Mouse (Mus musculus) hindbrain, embryonic 13.5 days (tissue): Measurements from ENCODE around the gene Hs6st3. TPM values are rescaled to one million over a fixed set of nuclear protein-coding genes. Genes with fewer than 3 reads are reported as not detected.
A peak's percentile ranks its signal among the peaks of the same experiment; 100 is the strongest.

Experiments
- ATAC-seq: fragments of 200-750 bp; cut with Nextera tagmentation; 2 replicates; pipeline ENCODE4 v1.8.0; 2017; ENCODE audit warnings: moderate TSS enrichment; ENCODE audit not compliant: low FRiP score
- H3K27ac ChIP-seq: fragments of 300-500 bp; sonication (generic); 2 replicates; pipeline ENCODE4 v1.5.1; 2015; ENCODE audit warnings: inconsistent platforms, mild to moderate bottlenecking, moderate library complexity
- H3K27me3 ChIP-seq: fragments of 300-500 bp; sonication (generic); 2 replicates; pipeline ENCODE4 v1.6.1; 2015; ENCODE audit warnings: mild to moderate bottlenecking, inconsistent platforms
- H3K36me3 ChIP-seq: fragments of 300-500 bp; sonication (generic); 2 replicates; pipeline ENCODE4 v1.6.1; 2015; ENCODE audit warnings: mild to moderate bottlenecking, inconsistent platforms
- H3K4me1 ChIP-seq: fragments of 300-500 bp; sonication (generic); replicated peaks from 2 replicates; pipeline ENCODE4 v1.6.1; 2015; ENCODE audit warnings: inconsistent platforms
- H3K4me2 ChIP-seq: fragments of 300-500 bp; sonication (generic); 2 replicates; pipeline ENCODE4 v1.6.1; 2015; ENCODE audit warnings: inconsistent platforms, mild to moderate bottlenecking, moderate library complexity
- H3K4me3 ChIP-seq: fragments of 300-500 bp; sonication (generic); 2 replicates; pipeline ENCODE4 v1.5.1; 2015; ENCODE audit warnings: mild to moderate bottlenecking, inconsistent platforms
- H3K9ac ChIP-seq: fragments of 300-500 bp; sonication (generic); 2 replicates; pipeline ENCODE4 v1.6.1; 2015; ENCODE audit warnings: mild to moderate bottlenecking, inconsistent platforms
- H3K9me3 ChIP-seq: fragments of 300-500 bp; sonication (generic); 2 replicates; pipeline ENCODE4 v1.6.1; 2016; ENCODE audit warnings: inconsistent platforms
- WGBS: fragments of 180-500 bp; shearing (Covaris S2); methylation state at CpG from one replicate; pipeline ENCODE4 v1.1.7; 2015; 5-methylcytosine and 5-hydroxymethylcytosine counted together
- polyA plus RNA-seq: library from polyadenylated mRNA; unstranded; fragments of >200 nt; fragmentation: Nextera tagmentation; extraction: Ambion mirVana; gene quantifications from 2 replicates; pipeline ENCODE4 v1.2.1, GENCODE M21; 2015

The Hs6st3 gene
- polyA plus RNA-seq, 1 experiment from 2014 or later: 1.9 TPM

DNA sequence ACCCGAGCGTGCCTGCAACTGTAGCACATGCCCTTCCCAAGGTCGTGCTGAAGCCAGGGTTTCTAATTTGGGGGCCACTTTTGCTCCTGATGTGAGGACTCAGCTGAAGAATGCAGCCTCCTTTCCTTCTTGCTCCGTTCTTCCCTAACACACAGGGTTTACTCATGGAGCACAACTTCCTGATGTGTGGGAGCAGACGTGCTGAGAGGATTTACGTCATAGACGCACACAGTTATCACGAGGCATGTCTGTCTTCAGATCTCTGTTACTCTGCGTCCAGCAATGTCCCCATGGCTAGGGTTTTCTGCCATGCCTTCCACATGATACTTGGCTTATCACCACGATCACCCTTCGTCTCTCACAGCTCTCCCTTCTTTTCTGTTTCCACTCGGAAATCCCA, 709.4 kb downstream of the Hs6st3 start:
- no peak for ATAC-seq
- Histone ChIP-seq H3K27ac (no peak overlapping the region), H3K4me2 (no peak overlapping the region), H3K4me3 (no peak overlapping the region), H3K9ac (no peak overlapping the region), H3K4me1 (peaks cover 6% of the 10 kb centered on the region), H3K27me3 (peaks cover 6% of the 10 kb centered on the region; the same call in 1 of the 2 replicates), H3K9me3 (no peaks in the 10 kb centered on the region), H3K36me3 (no peaks in the 10 kb centered on the region)
- 84% methylated on average over 12 of the region's 12 CpGs for WGBS

DNA sequence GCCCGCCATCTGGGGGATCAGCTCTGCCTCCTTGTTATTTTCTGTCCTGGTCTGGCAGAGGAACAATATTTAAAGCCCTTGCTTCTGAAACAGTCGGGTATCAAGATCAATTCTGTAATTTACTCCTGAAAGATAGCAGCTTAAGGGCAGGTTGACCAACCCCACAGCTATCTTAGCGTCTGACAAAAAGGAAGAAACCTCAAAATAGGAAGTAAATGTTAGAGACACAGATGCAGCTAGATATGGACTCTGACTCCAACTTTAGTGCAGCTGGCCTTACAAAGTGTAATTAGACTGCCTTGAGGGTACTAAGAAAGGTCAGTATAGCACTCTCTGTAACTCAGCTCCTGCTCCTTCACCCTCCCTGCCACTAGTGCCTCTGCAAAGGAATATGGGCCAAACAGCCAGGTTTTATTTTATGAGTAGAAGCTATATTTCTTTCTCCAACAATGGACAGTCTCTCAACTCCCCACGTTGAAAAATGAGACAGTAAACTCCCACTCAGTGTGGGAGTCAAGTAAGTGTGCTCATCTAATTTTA, 710.7 kb downstream of the Hs6st3 start:
- 76% methylated on average over 4 of the region's 4 CpGs for WGBS
- H3K9ac ChIP-seq: no peak overlapping the region
- no peaks in the 10 kb centered on the region for H3K36me3 ChIP-seq
- H3K9me3 ChIP-seq: no peaks in the 10 kb centered on the region
- peaks cover 12% of the 10 kb centered on the region for H3K4me1 ChIP-seq
- no peak overlapping the region for H3K4me2 ChIP-seq
- ATAC-seq: no peak
- no peak overlapping the region for H3K4me3 ChIP-seq
- no peak overlapping the region for H3K27ac ChIP-seq
- peaks cover 6% of the 10 kb centered on the region; the same call in 1 of the 2 replicates for H3K27me3 ChIP-seq

DNA sequence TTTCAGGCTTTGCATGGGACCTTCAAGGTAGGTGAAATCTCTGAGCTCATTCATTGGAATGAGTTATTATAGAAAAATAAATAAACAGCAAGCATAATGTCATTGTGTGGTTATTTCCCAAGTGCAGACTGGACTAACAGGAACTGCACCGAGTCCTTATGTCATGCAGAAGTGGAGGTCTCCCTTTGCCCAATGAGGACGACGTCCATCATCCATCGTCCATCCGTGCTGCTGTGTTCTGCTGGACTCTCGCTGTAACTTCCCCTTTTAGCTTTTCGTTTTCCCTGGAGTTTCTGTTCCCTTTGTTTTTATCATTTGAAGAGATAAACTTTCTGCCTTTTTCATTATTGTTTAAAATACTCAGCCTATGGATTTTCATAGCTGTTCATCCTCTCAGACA, 711.2 kb downstream of the Hs6st3 start:
- Histone ChIP-seq H3K9me3 (no peaks in the 10 kb centered on the region), H3K4me3 (no peak overlapping the region), H3K4me1 (peaks cover 15% of the 10 kb centered on the region), H3K9ac (no peak overlapping the region), H3K27me3 (peaks cover 6% of the 10 kb centered on the region; the same call in 1 of the 2 replicates), H3K27ac (no peak overlapping the region), H3K4me2 (no peak overlapping the region), H3K36me3 (no peaks in the 10 kb centered on the region)
- WGBS: 89% methylated on average over 7 of the region's 7 CpGs
- no peak for ATAC-seq

DNA sequence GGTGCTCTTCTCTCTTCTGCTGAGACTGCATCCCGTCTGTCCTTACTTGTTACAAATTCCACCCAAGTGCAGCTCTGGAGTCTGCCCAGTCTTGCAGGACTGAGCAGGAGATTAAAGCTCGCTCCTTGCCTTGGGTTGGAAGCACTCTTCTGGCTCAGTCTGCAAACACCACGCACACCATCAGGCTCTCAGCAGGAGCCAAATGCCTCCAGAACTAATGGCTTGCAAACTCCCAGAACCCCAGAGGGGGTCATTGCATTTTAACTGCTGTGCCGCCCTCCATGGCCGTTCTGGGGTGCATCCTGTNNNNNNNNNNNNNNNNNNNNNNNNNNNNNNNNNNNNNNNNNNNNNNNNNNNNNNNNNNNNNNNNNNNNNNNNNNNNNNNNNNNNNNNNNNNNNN, 714.0 kb downstream of the Hs6st3 start:
- Histone ChIP-seq H3K36me3 (no peaks in the 10 kb centered on the region), H3K4me1 (peaks cover 27% of the 10 kb centered on the region), H3K27me3 (peaks cover 9% of the 10 kb centered on the region; the same call in 1 of the 2 replicates), H3K4me3 (no peak overlapping the region), H3K27ac (peak overlapping the region; percentile 40; the same call in 1 of the 2 replicates), H3K4me2 (peak overlapping the region; percentile 25), H3K9ac (no peak overlapping the region), H3K9me3 (no peaks in the 10 kb centered on the region)
- 7% methylated on average over 5 of the region's 5 CpGs for WGBS
- ATAC-seq: 0 out of 2 replicates have a peak, but pooled peaks have one; percentile 57

DNA sequence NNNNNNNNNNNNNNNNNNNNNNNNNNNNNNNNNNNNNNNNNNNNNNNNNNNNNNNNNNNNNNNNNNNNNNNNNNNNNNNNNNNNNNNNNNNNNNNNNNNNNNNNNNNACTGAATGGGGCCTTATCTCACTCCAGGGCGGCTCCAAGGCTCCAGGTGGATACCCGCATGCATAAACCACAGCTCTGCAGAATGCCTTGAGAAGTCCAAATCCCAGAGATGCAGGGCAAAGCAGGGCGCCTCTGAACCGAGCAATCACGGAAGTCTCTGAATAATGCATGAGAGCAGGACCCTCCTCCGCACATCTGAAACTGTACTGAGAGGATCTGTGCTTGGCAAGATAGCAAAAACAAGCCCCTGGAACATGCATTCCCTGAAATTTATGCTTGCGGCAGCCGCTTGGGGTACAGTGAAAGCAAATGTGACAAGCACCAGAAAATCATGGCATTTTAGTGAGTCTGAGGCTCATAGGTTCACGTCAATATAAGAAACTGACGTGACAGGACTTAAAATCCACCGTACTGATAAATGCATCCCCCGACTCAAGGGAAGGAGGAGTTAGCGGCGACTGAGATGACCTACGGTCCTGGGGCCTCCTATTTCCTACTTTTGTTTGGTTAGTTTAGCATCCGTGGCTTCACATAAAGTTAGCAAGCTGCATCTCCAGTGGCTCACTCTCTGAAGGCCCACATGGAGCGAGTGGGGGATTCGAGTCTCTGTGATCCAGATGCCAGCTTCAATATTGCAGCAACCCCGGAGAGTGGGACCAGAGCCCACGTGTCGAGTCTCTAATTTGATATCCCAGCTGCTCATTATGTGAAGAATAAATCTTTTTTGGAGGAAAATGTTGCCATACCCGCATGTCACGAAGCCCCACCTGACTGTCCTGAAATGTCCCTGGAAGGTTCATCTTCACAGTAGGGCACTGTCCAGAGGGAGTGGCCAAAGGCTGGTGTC, 719.5 kb downstream of the Hs6st3 start:
- Histone ChIP-seq H3K9ac (peak overlapping the region; percentile 56), H3K4me2 (peak overlapping the region; percentile 43), H3K4me3 (peak overlapping the region; percentile 15; the same call in 1 of the 2 replicates), H3K4me1 (peaks cover 31% of the 10 kb centered on the region), H3K27me3 (0 out of 2 replicates have a peak, but pooled peaks cover 4% of the 10 kb centered on the region), H3K27ac (peak overlapping the region; percentile 79), H3K36me3 (no peaks in the 10 kb centered on the region), H3K9me3 (no peaks in the 10 kb centered on the region)
- peak; percentile 87 for ATAC-seq
- 50% methylated on average over 23 of the region's 23 CpGs for WGBS

DNA sequence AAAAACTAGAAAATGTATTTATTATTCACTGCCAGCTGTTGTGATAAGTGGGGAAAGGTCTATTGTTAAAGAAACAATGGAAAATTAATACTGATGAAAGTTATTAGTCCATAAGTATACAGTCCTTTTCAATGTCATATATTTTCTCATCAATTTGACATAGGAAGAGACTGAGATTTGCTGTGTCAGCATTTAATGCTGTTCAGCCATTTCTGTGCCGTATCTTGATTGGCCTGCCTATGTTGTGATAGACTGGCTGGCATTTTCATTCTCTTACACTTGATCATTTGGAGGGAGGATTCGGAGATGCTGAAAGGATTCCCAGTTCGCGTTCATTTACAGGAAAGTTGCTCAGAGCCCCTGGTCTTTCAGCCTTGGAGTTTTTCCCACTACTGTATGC, 735.5 kb downstream of the Hs6st3 start:
- no peaks in the 10 kb centered on the region for H3K9me3 ChIP-seq
- no peak overlapping the region for H3K27ac ChIP-seq
- H3K4me2 ChIP-seq: no peak overlapping the region
- WGBS: 86% methylated on average over 4 of the region's 4 CpGs
- ATAC-seq: no peak
- H3K36me3 ChIP-seq: no peaks in the 10 kb centered on the region
- no peaks in the 10 kb centered on the region for H3K4me1 ChIP-seq
- H3K4me3 ChIP-seq: no peak overlapping the region
- H3K9ac ChIP-seq: no peak overlapping the region
- H3K27me3 ChIP-seq: no peaks in the 10 kb centered on the region

DNA sequence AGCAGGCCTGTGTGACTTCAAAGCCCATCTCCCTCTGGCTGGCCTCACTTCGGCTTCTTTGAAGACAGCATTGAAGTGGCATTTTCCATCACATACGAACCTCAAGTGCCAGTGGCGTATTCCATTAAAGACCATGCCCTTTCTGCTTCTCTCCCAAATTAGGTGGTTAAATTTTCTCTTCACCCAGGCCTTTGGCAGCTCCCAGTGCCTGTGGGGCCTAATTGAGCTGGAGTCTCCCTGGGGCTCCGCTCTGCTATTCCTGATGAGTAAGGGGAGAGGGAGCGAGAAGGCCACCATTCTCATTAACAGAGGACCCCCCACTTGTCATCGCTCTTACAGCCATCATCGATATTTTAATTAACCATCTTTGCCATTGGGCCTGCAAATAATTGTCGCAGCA, 754.8 kb downstream of the Hs6st3 start:
- 81% methylated on average over 8 of the region's 8 CpGs for WGBS
- Histone ChIP-seq H3K4me2 (no peak overlapping the region), H3K9me3 (no peaks in the 10 kb centered on the region), H3K27me3 (no peaks in the 10 kb centered on the region), H3K36me3 (no peaks in the 10 kb centered on the region), H3K9ac (no peak overlapping the region), H3K4me1 (peaks cover 4% of the 10 kb centered on the region; the same call in 1 of the 2 replicates), H3K4me3 (no peak overlapping the region), H3K27ac (0 out of 2 replicates have a peak overlapping the region, but pooled peaks have one; percentile 13)
- ATAC-seq: no peak

DNA sequence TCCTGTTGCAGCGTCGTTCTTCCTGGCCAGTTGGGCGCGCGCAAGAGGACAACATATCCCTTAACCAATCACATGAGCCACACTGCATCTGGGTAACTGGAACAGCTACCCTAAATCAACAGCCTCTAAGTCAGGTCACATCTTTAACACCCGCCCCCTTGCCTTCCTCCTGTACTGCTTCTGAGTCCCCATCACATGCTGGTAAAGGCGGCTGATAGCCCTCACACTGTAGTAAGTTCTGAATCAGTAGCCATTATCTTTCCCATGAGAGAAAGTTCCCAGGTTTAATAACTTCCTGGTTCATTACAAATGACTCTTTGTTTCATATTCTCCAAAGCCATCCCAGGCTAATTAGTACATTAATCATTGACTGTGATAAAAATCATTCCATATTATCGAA, 757.0 kb downstream of the Hs6st3 start:
- 85% methylated on average over 8 of the region's 8 CpGs for WGBS
- no peaks in the 10 kb centered on the region for H3K27me3 ChIP-seq

DNA sequence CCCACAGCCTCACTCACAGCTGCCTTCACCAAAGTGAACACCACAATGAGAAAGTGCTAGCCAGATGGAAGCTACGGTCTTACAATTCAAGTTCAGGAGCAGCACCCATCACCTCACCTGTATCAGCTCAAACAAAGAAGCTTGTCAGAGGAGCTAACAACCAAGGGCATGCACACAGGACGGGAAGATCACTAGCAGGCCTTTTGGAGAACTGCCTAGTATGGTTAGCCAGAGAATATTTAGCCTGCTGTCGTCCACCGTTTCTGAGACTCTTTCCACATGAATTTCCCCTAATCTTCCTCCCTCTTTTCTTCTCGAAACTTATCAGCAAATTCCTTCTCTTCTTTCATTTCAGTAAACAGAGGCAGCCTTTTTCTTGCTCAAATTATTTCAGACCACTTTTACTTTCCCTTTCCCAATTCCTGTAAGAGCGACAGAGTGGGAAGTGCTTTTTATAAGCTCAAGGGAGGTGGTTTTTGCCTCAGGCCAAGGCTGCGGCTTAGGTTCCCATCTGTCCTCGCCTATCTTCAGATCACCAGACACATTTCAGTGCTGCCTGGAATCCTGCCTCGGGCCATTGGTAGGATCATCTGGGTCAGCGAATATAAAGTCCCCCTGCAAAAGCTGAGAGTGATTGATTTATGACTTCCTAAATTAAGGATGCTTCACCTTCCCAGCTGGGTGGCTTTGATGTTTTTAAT, 757.8 kb downstream of the Hs6st3 start:
- H3K4me2 ChIP-seq: no peak overlapping the region
- peaks cover 4% of the 10 kb centered on the region; the same call in 1 of the 2 replicates for H3K4me1 ChIP-seq
- H3K4me3 ChIP-seq: no peak overlapping the region
- no peak overlapping the region for H3K9ac ChIP-seq
- WGBS: 56% methylated on average over 10 of the region's 10 CpGs
- no peak for ATAC-seq
- H3K36me3 ChIP-seq: no peaks in the 10 kb centered on the region
- H3K27me3 ChIP-seq: no peaks in the 10 kb centered on the region
- H3K27ac ChIP-seq: peak overlapping the region; percentile 66
- no peaks in the 10 kb centered on the region for H3K9me3 ChIP-seq

More for the DNA sequence above, 757.0 kb downstream of the Hs6st3 start:
- Histone ChIP-seq H3K27ac (no peak overlapping the region), H3K4me1 (peaks cover 4% of the 10 kb centered on the region; the same call in 1 of the 2 replicates), H3K4me3 (no peak overlapping the region), H3K4me2 (no peak overlapping the region), H3K9me3 (no peaks in the 10 kb centered on the region), H3K36me3 (no peaks in the 10 kb centered on the region), H3K9ac (no peak overlapping the region)
- ATAC-seq: no peak

DNA sequence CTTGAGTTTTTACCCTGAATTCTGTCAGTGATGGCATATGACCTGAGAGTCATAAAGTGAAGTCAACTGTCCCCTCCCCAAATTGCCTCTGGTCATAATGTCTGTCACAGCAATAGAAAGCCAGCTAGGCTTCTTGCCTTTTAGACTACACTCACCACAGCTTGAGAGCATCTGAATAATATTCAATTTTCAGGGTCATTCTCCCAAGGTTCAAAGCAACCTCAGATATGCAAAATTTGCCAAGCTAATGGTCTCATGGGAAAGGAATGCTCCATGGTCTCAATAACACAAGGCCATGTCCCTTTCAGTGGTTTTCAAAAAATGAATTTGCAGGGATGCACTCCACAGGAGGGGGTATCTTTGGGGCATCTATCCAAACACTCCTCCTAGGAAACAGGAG, 764.3 kb downstream of the Hs6st3 start:
- Histone ChIP-seq H3K4me3 (no peak overlapping the region), H3K27me3 (no peaks in the 10 kb centered on the region), H3K4me2 (no peak overlapping the region), H3K9me3 (no peaks in the 10 kb centered on the region), H3K4me1 (no peaks in the 10 kb centered on the region), H3K27ac (no peak overlapping the region), H3K9ac (no peak overlapping the region), H3K36me3 (no peaks in the 10 kb centered on the region)
- ATAC-seq: no peak

DNA sequence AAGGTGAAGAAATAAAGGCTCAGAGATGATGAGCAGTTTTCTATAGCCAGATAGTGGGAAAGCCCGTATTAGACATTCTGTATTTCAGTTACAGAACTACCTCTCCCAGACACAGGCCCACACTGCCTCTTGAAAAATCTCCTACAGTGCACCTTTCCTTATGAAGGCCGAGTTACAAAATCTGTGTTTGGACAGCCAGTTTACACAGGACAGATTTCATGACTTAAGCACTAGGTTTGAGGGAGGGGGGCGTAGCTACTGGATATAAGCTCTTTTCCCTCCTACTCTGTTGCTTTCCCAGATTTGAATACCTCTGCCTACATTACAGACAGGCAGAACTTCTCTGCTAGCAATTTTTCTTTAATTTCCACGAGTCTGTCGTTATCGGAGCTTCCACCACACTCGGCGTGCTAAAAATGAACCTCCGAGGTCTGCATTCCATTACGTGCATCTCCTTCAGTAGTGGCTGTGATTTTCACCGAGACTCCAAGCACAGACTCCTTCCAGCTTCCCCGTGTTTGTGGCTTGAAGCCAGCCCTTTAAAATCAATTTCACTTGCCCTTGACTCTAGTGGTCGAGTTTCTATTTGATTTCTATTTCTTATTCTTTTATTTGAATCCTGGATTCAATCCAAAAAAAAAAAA, 770.0 kb downstream of the Hs6st3 start:
- no peak overlapping the region for H3K27ac ChIP-seq
- no peak overlapping the region for H3K9ac ChIP-seq
- no peaks in the 10 kb centered on the region for H3K4me1 ChIP-seq
- H3K36me3 ChIP-seq: no peaks in the 10 kb centered on the region
- no peak overlapping the region for H3K4me2 ChIP-seq
- H3K9me3 ChIP-seq: no peaks in the 10 kb centered on the region
- H3K4me3 ChIP-seq: no peak overlapping the region
- H3K27me3 ChIP-seq: no peaks in the 10 kb centered on the region
- ATAC-seq: no peak
- WGBS: 85% methylated on average over 13 of the region's 13 CpGs

DNA sequence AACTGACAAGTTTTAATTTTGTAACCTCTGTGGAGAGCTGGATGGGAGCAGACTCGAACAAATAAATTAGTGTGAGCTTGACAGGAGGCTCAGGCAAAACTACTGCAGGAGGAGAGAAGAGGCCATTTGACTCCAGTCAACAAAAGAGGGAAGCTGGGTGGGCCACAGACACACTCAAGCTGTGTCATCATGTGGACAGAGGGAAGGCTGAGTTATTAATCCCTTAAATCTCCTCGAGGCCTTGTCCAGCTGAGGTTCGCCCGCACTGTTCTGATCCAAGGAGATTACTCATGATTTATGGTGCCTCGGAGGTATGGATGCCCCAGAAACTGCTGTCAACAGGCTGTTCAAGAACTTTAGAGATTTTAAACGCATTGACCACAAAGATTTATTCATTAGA, 776.4 kb downstream of the Hs6st3 start:
- ATAC-seq: no peak
- no peak overlapping the region for H3K4me2 ChIP-seq
- H3K27me3 ChIP-seq: no peaks in the 10 kb centered on the region
- H3K27ac ChIP-seq: no peak overlapping the region
- WGBS: 71% methylated on average over 6 of the region's 6 CpGs
- no peaks in the 10 kb centered on the region for H3K9me3 ChIP-seq
- no peaks in the 10 kb centered on the region for H3K36me3 ChIP-seq
- no peak overlapping the region for H3K4me3 ChIP-seq
- H3K9ac ChIP-seq: no peak overlapping the region
- 0 out of 2 replicates have a peak, but pooled peaks cover 2% of the 10 kb centered on the region for H3K4me1 ChIP-seq
